Mouse (Mus musculus) spleen, adult 2 months (tissue): ENCODE results near the gene Fancd2os.

Experiments
- CTCF ChIP-seq: fragments of 200-500 bp; IDR thresholded peaks from 2 replicates; pipeline ENCODE4 v1.5.1; 2011; ENCODE audit warnings: mild to moderate bottlenecking, inconsistent platforms; ENCODE audit not compliant: insufficient read depth, insufficient read length, insufficient replicate concordance; ENCODE audit errors: extremely low read depth
- POLR2A ChIP-seq: fragments of 200-500 bp; IDR thresholded peaks from 2 replicates; pipeline ENCODE4 v1.6.1; 2011; ENCODE audit warnings: low read depth, low read length, inconsistent platforms

DNA sequence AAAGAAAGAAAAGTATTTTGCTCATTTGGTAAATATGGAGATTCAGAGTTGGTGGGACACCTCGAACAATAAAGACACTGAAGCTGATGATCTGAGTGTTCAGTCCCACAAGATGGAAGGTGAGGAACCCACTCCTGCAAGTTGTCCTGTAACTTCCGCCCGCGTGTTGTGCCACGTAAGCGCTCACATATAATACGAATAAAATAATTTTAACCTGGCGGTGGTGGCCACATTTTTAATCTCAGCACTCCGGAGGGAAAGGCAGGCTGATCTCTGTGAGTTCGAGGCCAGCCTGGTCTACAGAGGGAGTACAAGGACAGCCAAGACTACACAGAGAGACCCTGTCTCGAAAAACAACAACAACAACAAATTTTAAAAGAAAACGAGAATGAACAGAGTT, 3.5 kb upstream of the Fancd2os start:
- TF ChIP-seq CTCF: no peak
- no peak for TF ChIP-seq POLR2A
